36 mouse cellular contexts compared by ENCODE assay signal in genomic region chr15:63400445-63400844, GRCm38 (mm10).
A peak's percentile ranks its signal among the peaks of the same experiment; 100 is the strongest.
DNase-seq lines count a peak whose midpoint lies in the region; ATAC-seq and TF ChIP-seq lines count a peak whose summit lies in the region.
"Had no signal": no experiment of that assay in that cellular context is flagged by ENCODE, and none has a peak within 500 bp of the region (broad histone marks: within the 10 kb centered on the region; RNA-seq: fewer than 3 reads in every experiment).

No protein-coding gene starts in this region.

- H3ac ChIP-seq in myocyte (ENCODE audit: control insufficient read depth, insufficient read length), result no peak overlapping the region

- no peaks in the 10 kb centered on the region for H3K36me3 ChIP-seq in intestine, embryonic 14.5 days (ENCODE audit: control insufficient read depth, insufficient read depth, low read length)
- H3K36me3 ChIP-seq in intestine, embryonic 16.5 days (ENCODE audit: control insufficient read depth, insufficient read depth, low read length), result no peaks in the 10 kb centered on the region
- no peaks in the 10 kb centered on the region for H3K36me3 ChIP-seq in myocyte (ENCODE audit: control insufficient read depth, insufficient read depth)
- H3K36me3 ChIP-seq: embryonic facial prominence, embryonic 13.5 days; forebrain, embryonic 12.5 days; limb, embryonic 10.5 days; limb, embryonic 15.5 days; liver, embryonic 13.5 days; midbrain, embryonic 13.5 days had no signal

- peak; percentile 47; the same call in 1 of the 2 replicates for ATAC-seq in intestine, embryonic 14.5 days (replicated peaks; ENCODE audit: low FRiP score, low TSS enrichment, low read depth)
- no peak for ATAC-seq in intestine, embryonic 16.5 days
- ATAC-seq: forebrain, postnatal 0 days; inflammation-experienced regulatory T-cells, adult 6 months; lung, postnatal 0 days; midbrain, embryonic 13.5 days had no signal

- no peak overlapping the region for H3K27ac ChIP-seq in intestine, embryonic 14.5 days (ENCODE audit: low read depth)
- no peak overlapping the region for H3K27ac ChIP-seq in intestine, embryonic 16.5 days (ENCODE audit: low read length)
- H3K27ac ChIP-seq: embryonic facial prominence, embryonic 13.5 days; forebrain, embryonic 12.5 days; hindbrain, embryonic 14.5 days; limb, embryonic 10.5 days; limb, embryonic 15.5 days; liver, embryonic 13.5 days; midbrain, embryonic 13.5 days had no signal

- no peak for TF ChIP-seq POLR2A in brain, embryonic 14.5 days (IDR thresholded peaks at IDR 0.05; ENCODE audit: borderline replicate concordance, extremely low read depth, insufficient read depth, insufficient read length, poor library complexity, severe bottlenecking)
- no peak for TF ChIP-seq POLR2A in myocyte (IDR thresholded peaks at IDR 0.05; ENCODE audit: insufficient read length, low read depth)

- no peak for TF ChIP-seq CTCF in brain, embryonic 14.5 days (IDR thresholded peaks at IDR 0.05; ENCODE audit: borderline replicate concordance, extremely low read depth, insufficient read depth, insufficient read length)

- no peak overlapping the region for H3K4me3 ChIP-seq in intestine, embryonic 14.5 days (ENCODE audit: low read depth, low read length)
- H3K4me3 ChIP-seq in intestine, embryonic 16.5 days (ENCODE audit: low read length), result no peak overlapping the region
- no peak overlapping the region for H3K4me3 ChIP-seq in myocyte
- H3K4me3 ChIP-seq: embryonic facial prominence, embryonic 13.5 days; forebrain, embryonic 12.5 days; limb, embryonic 10.5 days; limb, embryonic 15.5 days; liver, embryonic 13.5 days; megakaryocyte, embryonic 14.5 days; midbrain, embryonic 13.5 days had no signal

- H3K27me3 ChIP-seq in intestine, embryonic 14.5 days (replicated peaks; ENCODE audit: control insufficient read depth, insufficient read depth, low read length), result no peaks in the 10 kb centered on the region
- no peaks in the 10 kb centered on the region for H3K27me3 ChIP-seq in intestine, embryonic 16.5 days (replicated peaks; ENCODE audit: control insufficient read depth, insufficient read depth, low read length)
- H3K27me3 ChIP-seq in myocyte (ENCODE audit: control insufficient read depth, insufficient read depth, insufficient read length), result no peaks in the 10 kb centered on the region
- H3K27me3 ChIP-seq: CH12.LX; embryonic facial prominence, embryonic 13.5 days; forebrain, embryonic 12.5 days; limb, embryonic 15.5 days; liver, embryonic 13.5 days; megakaryocyte, embryonic 14.5 days; midbrain, embryonic 13.5 days; Patski had no signal

- no peak overlapping the region for H3K9ac ChIP-seq in intestine, embryonic 14.5 days (ENCODE audit: low read length)
- no peak overlapping the region for H3K9ac ChIP-seq in intestine, embryonic 16.5 days (ENCODE audit: low read depth, low read length)
- H3K9ac ChIP-seq: embryonic facial prominence, embryonic 13.5 days; forebrain, embryonic 12.5 days; forebrain, postnatal 0 days; hindbrain, embryonic 14.5 days; limb, embryonic 15.5 days; liver, embryonic 13.5 days; midbrain, embryonic 13.5 days had no signal

- whole genome bisulfite sequencing in intestine, embryonic 14.5 days, result 66% methylated on average over 3 of the region's 3 CpGs
- WGBS in intestine, embryonic 16.5 days, result 71% methylated on average over 3 of the region's 3 CpGs

- H3K79me2 ChIP-seq in myocyte (ENCODE audit: control insufficient read depth, insufficient read depth), result no peaks in the 10 kb centered on the region

- H3K4me2 ChIP-seq in intestine, embryonic 14.5 days (ENCODE audit: low read length), result no peak overlapping the region
- no peak overlapping the region for H3K4me2 ChIP-seq in intestine, embryonic 16.5 days (ENCODE audit: low read depth, low read length)
- H3K4me2 ChIP-seq in myocyte (ENCODE audit: low read depth), result peak overlapping the region; percentile 44
- H3K4me2 ChIP-seq: embryonic facial prominence, embryonic 13.5 days; forebrain, embryonic 12.5 days; heart, embryonic 11.5 days; hindbrain, embryonic 14.5 days; limb, embryonic 15.5 days; liver, embryonic 13.5 days; midbrain, embryonic 13.5 days had no signal

- H3K4me1 ChIP-seq in intestine, embryonic 14.5 days (replicated peaks; ENCODE audit: control insufficient read depth, insufficient read depth, low read length), result no peaks in the 10 kb centered on the region
- no peaks in the 10 kb centered on the region for H3K4me1 ChIP-seq in intestine, embryonic 16.5 days (ENCODE audit: control insufficient read depth, insufficient read depth, low read length)
- H3K4me1 ChIP-seq: embryonic facial prominence, embryonic 13.5 days; forebrain, embryonic 12.5 days; limb, embryonic 15.5 days; liver, embryonic 13.5 days; midbrain, embryonic 13.5 days had no signal

- no peaks in the 10 kb centered on the region for H3K9me3 ChIP-seq in intestine, embryonic 14.5 days (ENCODE audit: control insufficient read depth, low read length)
- no peaks in the 10 kb centered on the region for H3K9me3 ChIP-seq in intestine, embryonic 16.5 days (ENCODE audit: control insufficient read depth, low read length)
- H3K9me3 ChIP-seq: embryonic facial prominence, embryonic 13.5 days; forebrain, embryonic 12.5 days; limb, embryonic 10.5 days; limb, embryonic 15.5 days; liver, embryonic 13.5 days; megakaryocyte, embryonic 14.5 days; midbrain, embryonic 13.5 days had no signal

- DNase-seq in intestine, embryonic 14.5 days (ENCODE audit: low spot score), result no peak
- peak; percentile 12 for DNase-seq in brain, embryonic 14.5 days (ENCODE audit: low read depth)
- no peak for DNase-seq in adipocyte (ENCODE audit: low spot score)
- no peak for DNase-seq in thymus, postnatal 14 days
- no peak for DNase-seq in thymus, postnatal 36 days
- DNase-seq: adrenal gland, postnatal 14 days; B cell, adult 2 months; cerebellum, adult 2 months; cerebellum, postnatal 14 days; embryo, embryonic 11 days; forebrain, postnatal 0 days; heart, postnatal 36 days; kidney, adult 2 months; kidney, postnatal 36 days; layer of hippocampus, postnatal 36 days; liver, embryonic 13.5 days; lung, adult 18-20 months; lung, postnatal 4 days; right cerebral cortex, postnatal 25 days; spleen, adult 18-20 months; thymus, adult 18-20 months; thymus, postnatal 4 days had no signal

TF ChIP-seq in myocyte, 11 proteins besides CTCF, POLR2A, EP300 and RAD21:
- TF ChIP-seq MYOD1 (IDR thresholded peaks at IDR 0.05; ENCODE audit: control insufficient read depth in 1 of 3, insufficient read length in 2 of 3, low read depth in 2 of 3) (no peak), TCF12 (IDR thresholded peaks at IDR 0.05; ENCODE audit: insufficient read depth, poor library complexity, severe bottlenecking) (peak; percentile 9)
